ENCODE assay signal across 17 mouse cellular contexts in genomic region chr10:114593046-114593445, GRCm38 (mm10).
DNase-seq lines count a peak whose midpoint lies in the region; ATAC-seq lines count a peak whose summit lies in the region.
"Had no signal": no experiment of that assay in that cellular context is flagged by ENCODE, and none has a peak within 500 bp of the region (broad histone marks: within the 10 kb centered on the region; RNA-seq: fewer than 3 reads in every experiment).

No protein-coding gene starts in this region.

- intact Hi-C loops in heart, postnatal 10 days (cut with DNase I) = no loop called here

- DNase-seq in cerebellum, postnatal 4 days (ENCODE audit: low spot score in 2 of 2) = no peak
- peak; percentile 55 for DNase-seq in cerebellum, adult 9-10 months
- peak; percentile 60 to 63 for DNase-seq in cerebellum, postnatal 25 days
- no peak for DNase-seq in embryo, embryonic 10 days (ENCODE audit: low spot score)
- no peak for DNase-seq in testis, postnatal 10 days (ENCODE audit: low spot score)
- no peak for DNase-seq in heart, postnatal 10 days
- DNase-seq: adrenal gland, adult 8-10 months; adrenal gland, postnatal 36 days; B cell, adult 2 months; forebrain, postnatal 0 days; gastrocnemius, postnatal 14 days; heart, adult 2 months; kidney, adult 2 months had no signal

- ATAC-seq in cerebellum, adult (ENCODE audit: insufficient number of reproducible peaks, low FRiP score, low TSS enrichment) = peak; percentile 53; the same call in 1 of the 2 replicates
- ATAC-seq: CD4-positive, CD25-positive, alpha-beta regulatory T cell, adult 4 months; forebrain, embryonic 13.5 days; forebrain, postnatal 0 days; intestine, embryonic 16.5 days had no signal

Comparison
In these comparisons a context has a peak if more than half of its experiments do, and no peak if none do; other contexts are left out.
1. DNase-seq: peak in cerebellum, adult 9-10 months (single experiment) and cerebellum, postnatal 25 days (2 of 2); none in cerebellum, postnatal 4 days (0 of 2), embryo, embryonic 10 days (single experiment), testis, postnatal 10 days (single experiment) and heart, postnatal 10 days (0 of 2).